Mouse (Mus musculus) small intestine, adult 2 months (tissue): ENCODE measurements around the gene Map1b.

Experiments
- CTCF ChIP-seq: fragments of 200-500 bp; IDR thresholded peaks from 2 replicates; pipeline ENCODE4 v1.5.1; 2012; ENCODE audit warnings: low read depth, mild to moderate bottlenecking, control low read depth, inconsistent platforms, low read length, moderate library complexity, mixed read lengths; ENCODE audit not compliant: insufficient replicate concordance, insufficient read length; ENCODE audit errors: extremely low read depth
- POLR2A ChIP-seq: fragments of 200-500 bp; IDR thresholded peaks from 2 replicates; pipeline ENCODE4 v1.6.1; 2012; ENCODE audit warnings: low read depth, mild to moderate bottlenecking, control low read depth, inconsistent platforms, low read length, moderate library complexity

GRCm38 (mm10) chr13:99443484-99444175 lies 72.7 kb downstream of the Map1b start:
- TF ChIP-seq POLR2A, result no peak
- no peak for TF ChIP-seq CTCF
